Mouse (Mus musculus): Measurements from ENCODE around the gene Pdcd1lg2.

GRCm38 (mm10) chr19:29390483-29390882, 20.2 kb upstream of the Pdcd1lg2 start:
- no peak for TF ChIP-seq CTCF (IDR thresholded peaks at IDR 0.05; ENCODE audit: low read depth, low read length)
- no peak for TF ChIP-seq POLR2A (IDR thresholded peaks at IDR 0.05; ENCODE audit: borderline replicate concordance, low read depth, low read length)

Data from bone marrow macrophage, adult 2 months (primary cell).